Mouse (Mus musculus): ENCODE results near the gene Npw. TPM values are rescaled to one million over a fixed set of nuclear protein-coding genes. Genes with fewer than 3 reads are reported as not detected.

Gene Npw
- polyA plus RNA-seq, 1 experiment from 2014 or later = 0.31 TPM

GRCm38 (mm10) chr17:24641944-24642343 lies 16.3 kb downstream of the Npw start:
- Histone ChIP-seq H3K9me3 (ENCODE audit: control insufficient read depth, low read length) (no peaks in the 10 kb centered on the region), H3K4me3 (ENCODE audit: low read depth, low read length) (no peak overlapping the region), H3K4me1 (ENCODE audit: control insufficient read depth, insufficient read depth, low read length) (peaks cover 35% of the 10 kb centered on the region), H3K4me2 (ENCODE audit: low read depth, severe bottlenecking) (no peak overlapping the region), H3K27ac (replicated peaks; ENCODE audit: low read depth, low read length) (no peak overlapping the region), H3K27me3 (ENCODE audit: control insufficient read depth, insufficient read depth, low read length) (no peaks in the 10 kb centered on the region), H3K9ac (ENCODE audit: low read length) (no peak overlapping the region), H3K36me3 (ENCODE audit: control insufficient read depth, insufficient read depth, low read length) (peaks cover 10% of the 10 kb centered on the region)
- no peak for DNase-seq (ENCODE audit: low spot score)
- 94% methylated on average over 14 of the region's 14 CpGs for WGBS
- ATAC-seq (ENCODE audit: insufficient number of reproducible peaks, low FRiP score, low TSS enrichment, low read depth) = no peak

- H3K27ac ChIP-seq (replicated peaks; ENCODE audit: low read depth, low read length) = peak overlapping the region; percentile 97
- peaks cover 10% of the 10 kb centered on the region for H3K36me3 ChIP-seq (ENCODE audit: control insufficient read depth, insufficient read depth, low read length)
- H3K4me2 ChIP-seq (ENCODE audit: low read depth, severe bottlenecking) = no peak overlapping the region
- H3K4me3 ChIP-seq (ENCODE audit: low read depth, low read length) = no peak overlapping the region
- WGBS = 92% methylated on average over 15 of the region's 15 CpGs
- H3K4me1 ChIP-seq (ENCODE audit: control insufficient read depth, insufficient read depth, low read length) = peaks cover 35% of the 10 kb centered on the region
- no peaks in the 10 kb centered on the region for H3K27me3 ChIP-seq (ENCODE audit: control insufficient read depth, insufficient read depth, low read length)
- no peak overlapping the region for H3K9ac ChIP-seq (ENCODE audit: low read length)
- DNase-seq (ENCODE audit: low spot score) (no peak), ATAC-seq (ENCODE audit: insufficient number of reproducible peaks, low FRiP score, low TSS enrichment, low read depth) (no peak)
- no peaks in the 10 kb centered on the region for H3K9me3 ChIP-seq (ENCODE audit: control insufficient read depth, low read length)
Measured at GRCm38 (mm10) chr17:24640581-24640980, 17.7 kb downstream of the Npw start.

- Histone ChIP-seq H3K36me3 (ENCODE audit: control insufficient read depth, insufficient read depth, low read length) (peaks cover 8% of the 10 kb centered on the region), H3K4me1 (ENCODE audit: control insufficient read depth, insufficient read depth, low read length) (peaks cover 35% of the 10 kb centered on the region), H3K9me3 (ENCODE audit: control insufficient read depth, low read length) (no peaks in the 10 kb centered on the region), H3K4me3 (ENCODE audit: low read depth, low read length) (no peak overlapping the region), H3K4me2 (ENCODE audit: low read depth, severe bottlenecking) (peak overlapping the region; percentile 25; the same call in 1 of the 2 replicates), H3K27ac (replicated peaks; ENCODE audit: low read depth, low read length) (peak overlapping the region; percentile 97), H3K9ac (ENCODE audit: low read length) (peak overlapping the region; percentile 47; the same call in 1 of the 2 replicates), H3K27me3 (ENCODE audit: control insufficient read depth, insufficient read depth, low read length) (no peaks in the 10 kb centered on the region)
- ATAC-seq (ENCODE audit: insufficient number of reproducible peaks, low FRiP score, low TSS enrichment, low read depth) = no peak
- 84% methylated on average over 7 of the region's 7 CpGs for WGBS
- no peak for DNase-seq (ENCODE audit: low spot score)
Measured at GRCm38 (mm10) chr17:24640119-24640518, 18.1 kb downstream of the Npw start.

GRCm38 (mm10) chr17:24639571-24639988 lies 18.7 kb downstream of the Npw start:
- 19% methylated on average over 5 of the region's 5 CpGs for WGBS
- Histone ChIP-seq H3K4me3 (ENCODE audit: low read depth, low read length) (no peak overlapping the region), H3K9me3 (ENCODE audit: control insufficient read depth, low read length) (no peaks in the 10 kb centered on the region), H3K36me3 (ENCODE audit: control insufficient read depth, insufficient read depth, low read length) (peaks cover 8% of the 10 kb centered on the region), H3K27me3 (ENCODE audit: control insufficient read depth, insufficient read depth, low read length) (no peaks in the 10 kb centered on the region), H3K4me2 (ENCODE audit: low read depth, severe bottlenecking) (peak overlapping the region; percentile 25; the same call in 1 of the 2 replicates), H3K4me1 (ENCODE audit: control insufficient read depth, insufficient read depth, low read length) (peaks cover 31% of the 10 kb centered on the region), H3K9ac (ENCODE audit: low read length) (peak overlapping the region; percentile 57), H3K27ac (replicated peaks; ENCODE audit: low read depth, low read length) (peak overlapping the region; percentile 97)
- peak; percentile 85 for DNase-seq (ENCODE audit: low spot score)
- ATAC-seq (ENCODE audit: insufficient number of reproducible peaks, low FRiP score, low TSS enrichment, low read depth) = peak; percentile 74

GRCm38 (mm10) chr17:24638840-24639239 lies 19.4 kb downstream of the Npw start:
- Histone ChIP-seq H3K27me3 (ENCODE audit: control insufficient read depth, insufficient read depth, low read length) (no peaks in the 10 kb centered on the region), H3K4me3 (ENCODE audit: low read depth, low read length) (no peak overlapping the region), H3K27ac (replicated peaks; ENCODE audit: low read depth, low read length) (peak overlapping the region; percentile 97), H3K36me3 (ENCODE audit: control insufficient read depth, insufficient read depth, low read length) (peaks cover 8% of the 10 kb centered on the region), H3K4me2 (ENCODE audit: low read depth, severe bottlenecking) (peak overlapping the region; percentile 25; the same call in 1 of the 2 replicates), H3K4me1 (ENCODE audit: control insufficient read depth, insufficient read depth, low read length) (peaks cover 23% of the 10 kb centered on the region), H3K9me3 (ENCODE audit: control insufficient read depth, low read length) (no peaks in the 10 kb centered on the region), H3K9ac (ENCODE audit: low read length) (peak overlapping the region; percentile 57)
- 54% methylated on average over 9 of the region's 9 CpGs for WGBS
- DNase-seq (ENCODE audit: low spot score) (no peak), ATAC-seq (ENCODE audit: insufficient number of reproducible peaks, low FRiP score, low TSS enrichment, low read depth) (peak; percentile 7; the same call in 1 of the 2 replicates)

- Histone ChIP-seq H3K27me3 (ENCODE audit: control insufficient read depth, insufficient read depth, low read length) (no peaks in the 10 kb centered on the region), H3K4me1 (ENCODE audit: control insufficient read depth, insufficient read depth, low read length) (peaks cover 26% of the 10 kb centered on the region), H3K9ac (ENCODE audit: low read length) (no peak overlapping the region; the same call in 1 of the 2 replicates), H3K4me3 (ENCODE audit: low read depth, low read length) (no peak overlapping the region), H3K9me3 (ENCODE audit: control insufficient read depth, low read length) (no peaks in the 10 kb centered on the region), H3K36me3 (ENCODE audit: control insufficient read depth, insufficient read depth, low read length) (peaks cover 8% of the 10 kb centered on the region), H3K27ac (replicated peaks; ENCODE audit: low read depth, low read length) (0 out of 2 replicates have a peak overlapping the region, but pooled peaks have one; percentile 97), H3K4me2 (ENCODE audit: low read depth, severe bottlenecking) (no peak overlapping the region)
- DNase-seq (ENCODE audit: low spot score) (no peak), ATAC-seq (ENCODE audit: insufficient number of reproducible peaks, low FRiP score, low TSS enrichment, low read depth) (no peak)
- 86% methylated on average over 4 of the region's 4 CpGs for WGBS
Measured at GRCm38 (mm10) chr17:24638214-24638613, 20.0 kb downstream of the Npw start.

- no peak for DNase-seq (ENCODE audit: low spot score)
- no peak overlapping the region for H3K4me3 ChIP-seq (ENCODE audit: low read depth, low read length)
- peaks cover 5% of the 10 kb centered on the region; the same call in 1 of the 2 replicates for H3K36me3 ChIP-seq (ENCODE audit: control insufficient read depth, insufficient read depth, low read length)
- no peak for ATAC-seq (ENCODE audit: insufficient number of reproducible peaks, low FRiP score, low TSS enrichment, low read depth)
- peaks cover 25% of the 10 kb centered on the region for H3K4me1 ChIP-seq (ENCODE audit: control insufficient read depth, insufficient read depth, low read length)
- no peaks in the 10 kb centered on the region for H3K27me3 ChIP-seq (ENCODE audit: control insufficient read depth, insufficient read depth, low read length)
- no peak overlapping the region for H3K27ac ChIP-seq (replicated peaks; ENCODE audit: low read depth, low read length)
- no peaks in the 10 kb centered on the region for H3K9me3 ChIP-seq (ENCODE audit: control insufficient read depth, low read length)
- WGBS = 69% methylated on average over 5 of the region's 5 CpGs
- no peak overlapping the region for H3K9ac ChIP-seq (ENCODE audit: low read length)
- no peak overlapping the region for H3K4me2 ChIP-seq (ENCODE audit: low read depth, severe bottlenecking)
Measured at GRCm38 (mm10) chr17:24636781-24637481, 21.3 kb downstream of the Npw start.

- Histone ChIP-seq H3K27me3 (ENCODE audit: control insufficient read depth, insufficient read depth, low read length) (no peaks in the 10 kb centered on the region), H3K4me1 (ENCODE audit: control insufficient read depth, insufficient read depth, low read length) (peaks cover 29% of the 10 kb centered on the region), H3K9me3 (ENCODE audit: control insufficient read depth, low read length) (no peaks in the 10 kb centered on the region), H3K9ac (ENCODE audit: low read length) (no peak overlapping the region), H3K4me3 (ENCODE audit: low read depth, low read length) (no peak overlapping the region), H3K36me3 (ENCODE audit: control insufficient read depth, insufficient read depth, low read length) (peaks cover 4% of the 10 kb centered on the region; the same call in 1 of the 2 replicates), H3K4me2 (ENCODE audit: low read depth, severe bottlenecking) (no peak overlapping the region), H3K27ac (replicated peaks; ENCODE audit: low read depth, low read length) (no peak overlapping the region)
- ATAC-seq (ENCODE audit: insufficient number of reproducible peaks, low FRiP score, low TSS enrichment, low read depth) (no peak), DNase-seq (ENCODE audit: low spot score) (no peak)
- WGBS = 96% methylated on average over 5 of the region's 5 CpGs
Measured at GRCm38 (mm10) chr17:24635694-24636093, 22.6 kb downstream of the Npw start.

All from limb, embryonic 11.5 days (tissue).